Mouse (Mus musculus) spleen, adult 2 months (tissue): ENCODE data around the gene Zfhx3. TPM values are rescaled to one million over a fixed set of nuclear protein-coding genes. Genes with fewer than 3 reads are reported as not detected.

ENCODE experiments used
- DNase-seq, 2 experiments: peaks; one replicate each; pipeline versions ENCODE4 v3.0.0 to v3.0.0-alpha.2; 2012 to 2021; ENCODE audit warnings: low spot score in 2 of 2, low read depth in 1 of 2
- H3K27ac ChIP-seq: fragments of 200-500 bp; 2 replicates; pipeline ENCODE4 v1.5.1; 2012; ENCODE audit warnings: low read length, inconsistent platforms; ENCODE audit not compliant: insufficient read depth
- H3K27me3 ChIP-seq: fragments of 200-500 bp; 2 replicates; pipeline ENCODE4 v1.6.1; 2012; ENCODE audit warnings: mild to moderate bottlenecking, moderate library complexity, low read length, inconsistent platforms; ENCODE audit not compliant: control insufficient read depth, insufficient read depth
- H3K36me3 ChIP-seq: fragments of 200-500 bp; 2 replicates; pipeline ENCODE4 v1.6.1; 2012; ENCODE audit warnings: mild to moderate bottlenecking, low read length, inconsistent platforms; ENCODE audit not compliant: control insufficient read depth, insufficient read depth
- H3K4me1 ChIP-seq: fragments of 200-500 bp; 2 replicates; pipeline ENCODE4 v1.6.1; 2011; ENCODE audit warnings: inconsistent platforms; ENCODE audit not compliant: control insufficient read depth, insufficient read depth, insufficient read length
- H3K4me3 ChIP-seq: fragments of 200-500 bp; 2 replicates; pipeline ENCODE4 v1.5.1; 2011; ENCODE audit warnings: mild to moderate bottlenecking, inconsistent platforms; ENCODE audit not compliant: insufficient read depth, insufficient read length; ENCODE audit errors: extremely low read depth
- CTCF ChIP-seq: fragments of 200-500 bp; IDR thresholded peaks from 2 replicates; pipeline ENCODE4 v1.5.1; 2011; ENCODE audit warnings: mild to moderate bottlenecking, inconsistent platforms; ENCODE audit not compliant: insufficient read depth, insufficient read length, insufficient replicate concordance; ENCODE audit errors: extremely low read depth
- POLR2A ChIP-seq: fragments of 200-500 bp; IDR thresholded peaks from 2 replicates; pipeline ENCODE4 v1.6.1; 2011; ENCODE audit warnings: low read depth, low read length, inconsistent platforms
- WGBS: fragments of 180-500 bp; shearing (Covaris S2); methylation state at CpG from one replicate; pipeline ENCODE4 v1.1.7; 2018; 5-methylcytosine and 5-hydroxymethylcytosine counted together
- polyA plus RNA-seq: library from polyadenylated mRNA; depleted of rRNA; stranded (reverse); fragments of >200 nt; gene quantifications from 2 replicates; pipeline ENCODE4 v1.2.3, GENCODE M21; 2012

The Zfhx3 gene
- polyA plus RNA-seq, 1 experiment = 1.5 TPM

GRCm38 (mm10) chr8:108706491-108706847 lies 764.0 kb downstream of the Zfhx3 start:
- TF ChIP-seq CTCF (no peak), POLR2A (no peak)
- 13% methylated on average over 3 of the region's 3 CpGs for WGBS
- no peak overlapping the region for H3K4me3 ChIP-seq
- no peak for DNase-seq
- no peaks in the 10 kb centered on the region for H3K36me3 ChIP-seq
- no peak overlapping the region for H3K27ac ChIP-seq
- peaks cover 2% of the 10 kb centered on the region; the same call in 1 of the 2 replicates for H3K4me1 ChIP-seq
- peaks cover 20% of the 10 kb centered on the region for H3K27me3 ChIP-seq

- peaks cover 20% of the 10 kb centered on the region for H3K27me3 ChIP-seq
- WGBS = 49% methylated on average over 6 of the region's 6 CpGs
- H3K4me3 ChIP-seq = no peak overlapping the region
- TF ChIP-seq CTCF = no peak
- no peak overlapping the region for H3K27ac ChIP-seq
- no peak for DNase-seq
- H3K36me3 ChIP-seq = no peaks in the 10 kb centered on the region
- H3K4me1 ChIP-seq = peaks cover 2% of the 10 kb centered on the region; the same call in 1 of the 2 replicates
Measured at GRCm38 (mm10) chr8:108706848-108707541, 764.6 kb downstream of the Zfhx3 start.

- Histone ChIP-seq H3K4me3 (no peak overlapping the region), H3K36me3 (no peaks in the 10 kb centered on the region), H3K4me1 (peaks cover under 1% of the 10 kb centered on the region; the same call in 1 of the 2 replicates), H3K27me3 (peaks cover 17% of the 10 kb centered on the region), H3K27ac (no peak overlapping the region)
- no peak for TF ChIP-seq POLR2A
- TF ChIP-seq CTCF = no peak
- no peak for DNase-seq
- 19% methylated on average over 5 of the region's 5 CpGs for WGBS
Measured at GRCm38 (mm10) chr8:108707576-108708281, 765.3 kb downstream of the Zfhx3 start.

GRCm38 (mm10) chr8:108708833-108709387 lies 766.5 kb downstream of the Zfhx3 start:
- Histone ChIP-seq H3K36me3 (no peaks in the 10 kb centered on the region), H3K27me3 (peaks cover 11% of the 10 kb centered on the region), H3K27ac (peak overlapping the region; percentile 9; the same call in 1 of the 2 replicates), H3K4me1 (no peaks in the 10 kb centered on the region), H3K4me3 (no peak overlapping the region)
- TF ChIP-seq POLR2A (no peak), CTCF (no peak)
- no peak for DNase-seq
- WGBS = 81% methylated on average over 8 of the region's 8 CpGs

GRCm38 (mm10) chr8:108709441-108709840 lies 767.0 kb downstream of the Zfhx3 start:
- Histone ChIP-seq H3K4me3 (no peak overlapping the region), H3K36me3 (no peaks in the 10 kb centered on the region), H3K27me3 (peaks cover 5% of the 10 kb centered on the region), H3K27ac (peak overlapping the region; percentile 9; the same call in 1 of the 2 replicates), H3K4me1 (peaks cover 2% of the 10 kb centered on the region; the same call in 1 of the 2 replicates)
- no peak for DNase-seq
- TF ChIP-seq CTCF (no peak), POLR2A (no peak)
- WGBS = 75% methylated on average over 2 of the region's 2 CpGs

GRCm38 (mm10) chr8:108709928-108710606 lies 767.6 kb downstream of the Zfhx3 start:
- Histone ChIP-seq H3K36me3 (no peaks in the 10 kb centered on the region), H3K27ac (no peak overlapping the region), H3K4me3 (no peak overlapping the region), H3K27me3 (peaks cover 3% of the 10 kb centered on the region; the same call in 1 of the 2 replicates), H3K4me1 (peaks cover 4% of the 10 kb centered on the region; the same call in 1 of the 2 replicates)
- DNase-seq = no peak
- WGBS = 85% methylated on average over 13 of the region's 13 CpGs
- no peak for TF ChIP-seq CTCF
- no peak for TF ChIP-seq POLR2A
